Mouse (Mus musculus): ENCODE data around the gene Sh3rf3. TPM values are rescaled to one million over a fixed set of nuclear protein-coding genes. Genes with fewer than 3 reads are reported as not detected.
A peak's percentile ranks its signal among the peaks of the same experiment; 100 is the strongest.

The Sh3rf3 gene
- polyA plus RNA-seq, 1 experiment: 1.5 TPM

DNA sequence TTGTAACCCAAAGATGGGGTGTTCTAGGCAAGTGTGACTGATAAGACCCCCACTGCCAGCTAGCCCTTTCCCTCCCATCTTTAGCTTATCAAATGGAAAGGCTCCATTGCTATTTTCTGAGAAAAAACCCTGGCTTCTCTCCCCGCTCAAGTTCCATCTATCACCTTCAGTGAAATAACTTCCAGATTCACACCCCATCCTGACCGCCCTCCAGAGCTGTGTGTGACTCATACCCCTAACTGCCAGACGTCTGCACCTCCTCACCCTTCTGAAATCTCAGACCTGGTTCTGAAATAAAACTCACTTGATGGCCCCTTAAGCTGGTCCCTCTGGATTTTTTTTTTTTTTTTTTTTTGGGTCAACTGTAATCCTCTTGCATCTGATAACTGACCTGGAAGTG lies 5.2 kb upstream of the Sh3rf3 start:
- no peak for DNase-seq (ENCODE audit: low read depth in 1 of 2, low spot score in 2 of 2)
- TF ChIP-seq CTCF (IDR thresholded peaks at IDR 0.05; ENCODE audit: extremely low read depth, insufficient read depth, insufficient read length, insufficient replicate concordance) (no peak), POLR2A (IDR thresholded peaks at IDR 0.05; ENCODE audit: low read depth, low read length) (no peak)
- Histone ChIP-seq H3K27ac (ENCODE audit: insufficient read depth, low read length) (no peak overlapping the region), H3K4me1 (ENCODE audit: control insufficient read depth, insufficient read depth, insufficient read length) (no peaks in the 10 kb centered on the region), H3K4me3 (ENCODE audit: extremely low read depth, insufficient read depth, insufficient read length) (no peak overlapping the region), H3K36me3 (ENCODE audit: control insufficient read depth, insufficient read depth, low read length) (no peaks in the 10 kb centered on the region), H3K27me3 (ENCODE audit: control insufficient read depth, insufficient read depth, low read length) (peaks cover 2% of the 10 kb centered on the region; the same call in 1 of the 2 replicates)
- WGBS: 65% methylated on average over 3 of the region's 3 CpGs

DNA sequence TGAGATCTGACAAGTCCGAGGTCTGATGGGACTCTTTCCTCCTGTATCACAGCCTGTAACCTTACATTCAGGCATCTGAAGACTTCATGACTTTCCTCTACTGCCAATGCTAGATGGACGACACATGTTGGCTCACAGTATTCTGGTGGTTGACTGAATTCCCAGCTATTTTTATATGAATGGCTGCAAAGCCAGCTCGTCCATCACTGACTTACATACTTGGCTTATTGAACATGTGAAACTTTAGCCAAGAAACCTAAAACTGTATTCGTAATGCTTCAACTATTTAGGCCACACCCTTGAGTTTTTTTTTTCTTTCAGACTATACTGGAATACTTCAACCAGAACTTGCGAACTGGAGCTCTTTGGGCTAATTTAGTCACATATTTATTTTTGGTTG lies 3.0 kb upstream of the Sh3rf3 start:
- Histone ChIP-seq H3K36me3 (ENCODE audit: control insufficient read depth, insufficient read depth, low read length) (no peaks in the 10 kb centered on the region), H3K4me3 (ENCODE audit: extremely low read depth, insufficient read depth, insufficient read length) (no peak overlapping the region), H3K27ac (ENCODE audit: insufficient read depth, low read length) (no peak overlapping the region), H3K27me3 (ENCODE audit: control insufficient read depth, insufficient read depth, low read length) (peaks cover 10% of the 10 kb centered on the region; the same call in 1 of the 2 replicates), H3K4me1 (ENCODE audit: control insufficient read depth, insufficient read depth, insufficient read length) (peaks cover 4% of the 10 kb centered on the region)
- no peak for DNase-seq (ENCODE audit: low read depth in 1 of 2, low spot score in 2 of 2)
- WGBS: 78% methylated on average over 5 of the region's 5 CpGs
- TF ChIP-seq POLR2A (IDR thresholded peaks at IDR 0.05; ENCODE audit: low read depth, low read length) (no peak), CTCF (IDR thresholded peaks at IDR 0.05; ENCODE audit: extremely low read depth, insufficient read depth, insufficient read length, insufficient replicate concordance) (no peak)

DNA sequence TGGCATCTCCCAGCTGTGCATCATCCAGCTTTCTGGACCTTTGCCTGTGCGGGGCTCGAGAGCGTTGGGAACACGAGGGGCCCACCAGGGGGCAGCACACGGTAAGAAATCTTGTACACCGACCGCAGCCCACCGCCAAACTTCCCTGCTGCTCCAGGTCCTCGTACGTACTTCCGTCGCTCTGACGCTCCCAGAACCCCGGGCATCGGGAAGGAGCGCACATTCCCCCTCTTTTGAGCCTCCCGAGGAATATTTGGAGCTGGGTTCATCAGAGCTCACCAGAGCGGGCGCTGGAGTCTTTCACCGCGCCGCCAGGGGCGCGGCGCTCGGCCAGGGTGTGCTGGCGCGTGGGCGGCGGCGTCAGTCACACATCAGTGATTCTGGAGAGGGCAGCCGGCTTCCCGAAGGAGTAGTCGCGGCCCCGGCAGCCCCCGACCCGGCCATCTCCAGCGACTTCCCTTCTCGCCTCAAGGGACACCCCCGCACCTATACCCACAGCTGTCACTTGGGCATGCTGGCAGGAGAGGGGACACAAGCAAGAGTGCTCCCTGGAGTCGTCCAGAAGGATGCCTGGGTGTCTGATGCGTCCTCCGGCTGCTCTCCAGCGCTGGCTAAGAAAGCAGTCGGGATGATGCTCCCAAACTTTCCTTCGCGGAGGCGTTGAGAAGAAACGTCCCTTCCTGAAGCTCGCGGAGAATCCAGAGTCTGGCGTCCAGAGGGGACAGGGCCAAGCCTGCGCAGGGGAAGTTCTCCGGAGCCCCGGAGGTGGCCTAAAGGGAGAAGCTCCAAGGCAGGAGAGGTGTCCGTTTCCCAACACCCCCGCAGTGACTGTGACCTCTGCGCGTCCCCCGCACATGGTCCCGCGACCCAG lies 714 bp upstream of the Sh3rf3 start:
- TF ChIP-seq CTCF (IDR thresholded peaks at IDR 0.05; ENCODE audit: extremely low read depth, insufficient read depth, insufficient read length, insufficient replicate concordance): peak; percentile 43; the same call in 1 of the 2 replicates
- no peak for TF ChIP-seq POLR2A (IDR thresholded peaks at IDR 0.05; ENCODE audit: low read depth, low read length)
- Histone ChIP-seq H3K27me3 (ENCODE audit: control insufficient read depth, insufficient read depth, low read length) (peaks cover 10% of the 10 kb centered on the region; the same call in 1 of the 2 replicates), H3K4me1 (ENCODE audit: control insufficient read depth, insufficient read depth, insufficient read length) (peaks cover 4% of the 10 kb centered on the region), H3K27ac (ENCODE audit: insufficient read depth, low read length) (no peak overlapping the region), H3K4me3 (ENCODE audit: extremely low read depth, insufficient read depth, insufficient read length) (peak overlapping the region; percentile 32; the same call in 1 of the 2 replicates), H3K36me3 (ENCODE audit: control insufficient read depth, insufficient read depth, low read length) (no peaks in the 10 kb centered on the region)
- WGBS: 1% methylated on average over 63 of the region's 63 CpGs
- peak in 1 of 2 experiments; percentile 23 for DNase-seq (ENCODE audit: low read depth in 1 of 2, low spot score in 2 of 2)

DNA sequence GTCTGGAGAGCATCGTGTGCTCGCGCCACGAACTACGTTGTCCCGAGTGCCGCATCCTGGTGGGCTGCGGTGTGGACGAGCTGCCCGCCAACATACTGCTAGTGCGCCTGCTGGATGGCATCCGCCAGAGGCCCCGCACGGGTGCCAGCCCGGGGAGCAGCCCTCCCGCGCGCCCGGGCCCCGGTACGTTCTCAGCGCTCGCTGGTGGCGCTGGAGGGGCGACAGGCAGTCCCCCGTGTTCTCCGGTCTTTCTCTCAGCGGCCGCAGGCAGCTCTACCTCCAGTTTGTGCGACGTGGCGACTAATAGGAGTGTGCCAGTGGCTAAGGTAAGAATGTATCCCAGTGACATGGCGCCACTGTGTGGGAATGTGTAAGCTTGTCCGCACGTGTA lies 637 bp downstream of the Sh3rf3 start:
- Histone ChIP-seq H3K4me3 (ENCODE audit: extremely low read depth, insufficient read depth, insufficient read length) (no peak overlapping the region), H3K27me3 (ENCODE audit: control insufficient read depth, insufficient read depth, low read length) (peaks cover 10% of the 10 kb centered on the region; the same call in 1 of the 2 replicates), H3K27ac (ENCODE audit: insufficient read depth, low read length) (no peak overlapping the region), H3K4me1 (ENCODE audit: control insufficient read depth, insufficient read depth, insufficient read length) (peaks cover 4% of the 10 kb centered on the region), H3K36me3 (ENCODE audit: control insufficient read depth, insufficient read depth, low read length) (no peaks in the 10 kb centered on the region)
- 4% methylated on average over 35 of the region's 35 CpGs for WGBS
- DNase-seq (ENCODE audit: low read depth in 1 of 2, low spot score in 2 of 2): no peak
- TF ChIP-seq CTCF (IDR thresholded peaks at IDR 0.05; ENCODE audit: extremely low read depth, insufficient read depth, insufficient read length, insufficient replicate concordance): no peak

DNA sequence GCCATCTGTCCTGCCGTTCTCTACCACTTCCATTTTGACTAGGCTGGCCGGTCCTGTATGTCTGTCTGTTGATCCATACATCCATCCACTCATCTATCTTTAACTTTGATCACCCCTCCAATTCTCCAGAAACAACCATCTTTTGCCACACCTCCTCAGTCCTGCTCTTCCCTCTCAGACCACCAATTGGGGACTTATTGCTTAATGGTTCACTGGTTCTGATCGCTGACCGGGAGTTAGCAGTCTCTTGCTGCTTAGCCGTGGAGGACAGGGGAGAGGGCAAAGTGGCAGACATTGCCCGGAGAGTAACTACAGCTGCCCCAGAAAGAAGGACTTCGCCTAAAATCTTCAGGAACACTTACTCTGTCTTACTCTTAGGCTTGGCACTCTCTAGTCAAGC lies 1.3 kb downstream of the Sh3rf3 start:
- H3K27me3 ChIP-seq (ENCODE audit: control insufficient read depth, insufficient read depth, low read length): peaks cover 10% of the 10 kb centered on the region; the same call in 1 of the 2 replicates
- no peak for DNase-seq (ENCODE audit: low read depth in 1 of 2, low spot score in 2 of 2)
- no peaks in the 10 kb centered on the region for H3K36me3 ChIP-seq (ENCODE audit: control insufficient read depth, insufficient read depth, low read length)
- no peak for TF ChIP-seq POLR2A (IDR thresholded peaks at IDR 0.05; ENCODE audit: low read depth, low read length)
- TF ChIP-seq CTCF (IDR thresholded peaks at IDR 0.05; ENCODE audit: extremely low read depth, insufficient read depth, insufficient read length, insufficient replicate concordance): no peak
- 80% methylated on average over 7 of the region's 7 CpGs for WGBS
- H3K4me3 ChIP-seq (ENCODE audit: extremely low read depth, insufficient read depth, insufficient read length): no peak overlapping the region
- peaks cover 4% of the 10 kb centered on the region for H3K4me1 ChIP-seq (ENCODE audit: control insufficient read depth, insufficient read depth, insufficient read length)
- H3K27ac ChIP-seq (ENCODE audit: insufficient read depth, low read length): no peak overlapping the region

DNA sequence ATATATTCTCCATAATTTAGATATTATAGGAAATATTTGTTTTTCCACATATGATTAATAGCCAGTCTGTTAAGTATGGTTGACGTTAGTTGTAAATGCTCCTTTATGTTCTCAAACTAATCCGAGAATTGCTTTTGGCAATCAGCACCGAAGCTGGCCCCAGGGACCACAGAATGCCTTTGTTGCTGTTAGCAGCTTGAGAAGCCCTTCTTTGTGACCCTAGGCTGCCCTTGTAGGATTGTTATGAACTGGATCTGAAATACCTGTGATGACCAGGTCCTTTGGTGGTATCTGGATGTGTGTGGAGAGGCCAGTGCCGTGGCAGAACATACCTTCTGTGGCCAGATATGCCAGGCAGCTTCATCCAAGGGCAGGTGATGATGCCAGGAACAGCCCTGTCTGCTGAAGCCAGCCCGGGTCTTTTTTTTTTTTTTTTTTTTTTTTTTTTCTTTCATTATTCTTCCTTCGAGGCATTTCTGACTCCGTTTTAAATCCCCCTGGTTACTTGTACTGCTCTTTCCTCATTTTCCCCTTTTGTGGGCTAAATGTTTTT lies 10.9 kb downstream of the Sh3rf3 start:
- WGBS: 75% methylated on average over 7 of the region's 7 CpGs
- no peak for TF ChIP-seq POLR2A (IDR thresholded peaks at IDR 0.05; ENCODE audit: low read depth, low read length)
- TF ChIP-seq CTCF (IDR thresholded peaks at IDR 0.05; ENCODE audit: extremely low read depth, insufficient read depth, insufficient read length, insufficient replicate concordance): no peak
- no peak for DNase-seq (ENCODE audit: low read depth in 1 of 2, low spot score in 2 of 2)

More for the DNA sequence above, 10.9 kb downstream of the Sh3rf3 start:
- H3K4me3 ChIP-seq (ENCODE audit: extremely low read depth, insufficient read depth, insufficient read length): no peak overlapping the region
- H3K4me1 ChIP-seq (ENCODE audit: control insufficient read depth, insufficient read depth, insufficient read length): no peaks in the 10 kb centered on the region
- H3K36me3 ChIP-seq (ENCODE audit: control insufficient read depth, insufficient read depth, low read length): no peaks in the 10 kb centered on the region
- no peaks in the 10 kb centered on the region for H3K27me3 ChIP-seq (ENCODE audit: control insufficient read depth, insufficient read depth, low read length)
- no peak overlapping the region for H3K27ac ChIP-seq (ENCODE audit: insufficient read depth, low read length)

All from spleen, adult 2 months (tissue).